Mouse (Mus musculus): ENCODE results near the gene Rnf222. TPM values are rescaled to one million over a fixed set of nuclear protein-coding genes. Genes with fewer than 3 reads are reported as not detected.

Gene Rnf222
- polyA plus RNA-seq, 1 experiment from 2014 or later: not detected

DNA sequence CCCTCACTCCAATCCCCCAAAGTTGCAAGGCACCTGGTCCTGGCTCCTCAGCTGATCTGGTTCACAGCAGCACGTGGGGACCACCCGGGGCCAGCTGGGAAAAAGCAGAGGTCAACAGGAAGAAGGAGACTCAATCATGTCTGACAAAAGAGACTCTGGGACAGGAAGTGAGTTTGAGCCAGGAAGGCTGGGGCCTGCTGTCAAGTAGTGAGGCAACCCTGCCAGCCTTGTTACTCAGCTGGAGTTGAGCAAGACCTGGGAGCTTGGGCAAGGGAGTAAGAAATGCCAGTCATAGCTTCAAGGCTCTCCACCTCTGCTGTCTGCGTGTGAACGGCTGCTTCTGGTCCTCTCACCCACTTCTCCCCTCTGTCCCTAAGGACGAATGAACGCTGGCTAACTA is 16.6 kb upstream of the Rnf222 start, which contains the start of gene Ndel1:
Gene Ndel1, minus strand, starts transcription at position 111 of the 400 bp plus-strand sequence.
- Histone ChIP-seq H3K4me3 (ENCODE audit: inconsistent target) (no peak within 1 kb of the TSS; the same call in 1 of the 2 replicates), H3K36me3 (ENCODE audit: inconsistent target) (no peaks in the 10 kb centered on the region), H3K79me2 (ENCODE audit: inconsistent target) (peaks cover 16% of the 10 kb centered on the region; the same call in 1 of the 2 replicates), H3K27ac (peak within 1 kb of the TSS; percentile 62)
- WGBS (ENCODE audit: missing documents): 0% methylated on average over 6 of the region's 6 CpGs

- no peak overlapping the region for H3K27ac ChIP-seq
Measured at GRCm38 (mm10) chr11:68874841-68875240, 13.5 kb upstream of the Rnf222 start.

GRCm38 (mm10) chr11:68878811-68879210 is 9.5 kb upstream of the Rnf222 start:
- H3K27ac ChIP-seq: no peak overlapping the region
- H3K36me3 ChIP-seq (ENCODE audit: inconsistent target): no peaks in the 10 kb centered on the region
- H3K79me2 ChIP-seq (ENCODE audit: inconsistent target): no peaks in the 10 kb centered on the region
- H3K4me3 ChIP-seq (ENCODE audit: inconsistent target): no peak overlapping the region
- WGBS (ENCODE audit: missing documents): 98% methylated on average over 5 of the region's 5 CpGs

More at GRCm38 (mm10) chr11:68874841-68875240, 13.5 kb upstream of the Rnf222 start:
- Histone ChIP-seq H3K4me3 (ENCODE audit: inconsistent target) (no peak overlapping the region), H3K36me3 (ENCODE audit: inconsistent target) (no peaks in the 10 kb centered on the region), H3K79me2 (ENCODE audit: inconsistent target) (peaks cover 12% of the 10 kb centered on the region; the same call in 1 of the 2 replicates)
- 0% methylated on average over 2 of the region's 2 CpGs for WGBS (ENCODE audit: missing documents)

- no peaks in the 10 kb centered on the region for H3K36me3 ChIP-seq (ENCODE audit: inconsistent target)
- H3K79me2 ChIP-seq (ENCODE audit: inconsistent target): no peaks in the 10 kb centered on the region
- H3K4me3 ChIP-seq (ENCODE audit: inconsistent target): no peak overlapping the region
- 80% methylated on average over 14 of the region's 14 CpGs for WGBS (ENCODE audit: missing documents)
- no peak overlapping the region for H3K27ac ChIP-seq
Measured at GRCm38 (mm10) chr11:68882107-68882506, 6.2 kb upstream of the Rnf222 start.

GRCm38 (mm10) chr11:68883843-68884242 is 4.5 kb upstream of the Rnf222 start:
- no peaks in the 10 kb centered on the region for H3K36me3 ChIP-seq (ENCODE audit: inconsistent target)
- WGBS (ENCODE audit: missing documents): no CpG with 5 or more reads among the region's 2 CpGs
- no peak overlapping the region for H3K4me3 ChIP-seq (ENCODE audit: inconsistent target)
- no peak overlapping the region for H3K27ac ChIP-seq
- no peaks in the 10 kb centered on the region for H3K79me2 ChIP-seq (ENCODE audit: inconsistent target)

- Histone ChIP-seq H3K36me3 (ENCODE audit: inconsistent target) (no peaks in the 10 kb centered on the region), H3K4me3 (ENCODE audit: inconsistent target) (no peak overlapping the region), H3K27ac (no peak overlapping the region), H3K79me2 (ENCODE audit: inconsistent target) (no peaks in the 10 kb centered on the region)
- WGBS (ENCODE audit: missing documents): 85% methylated on average over 5 of the region's 5 CpGs
Measured at GRCm38 (mm10) chr11:68884368-68884767, 4.0 kb upstream of the Rnf222 start.

GRCm38 (mm10) chr11:68886091-68886490 is 2.3 kb upstream of the Rnf222 start:
- H3K4me3 ChIP-seq (ENCODE audit: inconsistent target): no peak overlapping the region
- H3K36me3 ChIP-seq (ENCODE audit: inconsistent target): no peaks in the 10 kb centered on the region
- 84% methylated on average over 5 of the region's 5 CpGs for WGBS (ENCODE audit: missing documents)
- H3K27ac ChIP-seq: no peak overlapping the region
- no peaks in the 10 kb centered on the region for H3K79me2 ChIP-seq (ENCODE audit: inconsistent target)

DNA sequence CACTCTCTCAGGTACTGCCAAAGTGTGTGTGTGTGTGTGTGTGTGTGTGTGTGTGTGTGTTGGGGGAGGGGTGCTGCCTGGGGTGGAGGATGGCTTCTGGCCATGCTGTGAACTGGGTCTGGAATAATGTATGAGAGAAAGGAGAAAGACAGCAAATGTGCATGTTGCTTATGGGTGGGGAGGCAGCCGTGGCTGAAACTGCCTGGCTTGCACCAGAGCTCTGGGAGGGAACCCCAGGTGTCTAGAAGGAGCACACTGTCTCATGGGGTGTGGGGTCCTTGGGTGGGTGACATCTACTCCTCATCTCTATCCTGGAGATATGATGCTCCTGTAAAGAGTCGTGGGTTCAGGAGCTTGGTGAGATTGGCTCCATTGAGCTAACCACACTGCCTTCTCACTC is 300 bp downstream of the Rnf222 start:
- Histone ChIP-seq H3K79me2 (ENCODE audit: inconsistent target) (no peaks in the 10 kb centered on the region), H3K27ac (no peak overlapping the region), H3K36me3 (ENCODE audit: inconsistent target) (no peaks in the 10 kb centered on the region), H3K4me3 (ENCODE audit: inconsistent target) (no peak overlapping the region)
- WGBS (ENCODE audit: missing documents): 86% methylated on average over 2 of the region's 2 CpGs

DNA sequence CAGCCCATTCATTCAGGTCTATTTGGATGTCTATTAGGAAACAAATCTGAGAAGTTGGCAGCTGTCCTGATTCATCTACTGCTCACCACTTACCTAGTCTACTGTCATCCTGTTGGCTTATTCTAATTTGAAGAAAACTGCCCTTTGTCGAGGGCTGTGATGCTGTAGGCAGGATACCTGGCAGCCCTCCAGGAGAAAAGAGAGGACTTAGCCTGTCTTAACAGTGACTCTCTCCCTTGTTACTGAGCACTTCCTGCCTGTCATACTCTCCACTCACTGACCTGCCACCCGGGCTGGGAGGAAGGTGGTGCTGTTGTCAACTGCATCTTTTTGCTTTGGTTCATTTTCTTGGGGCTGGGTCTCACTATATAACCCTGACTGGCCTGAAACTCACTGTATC is 2.3 kb downstream of the Rnf222 start:
- no peaks in the 10 kb centered on the region for H3K36me3 ChIP-seq (ENCODE audit: inconsistent target)
- no peaks in the 10 kb centered on the region for H3K79me2 ChIP-seq (ENCODE audit: inconsistent target)
- no peak overlapping the region for H3K4me3 ChIP-seq (ENCODE audit: inconsistent target)
- WGBS (ENCODE audit: missing documents): 5% methylated on average over 2 of the region's 2 CpGs
- H3K27ac ChIP-seq: no peak overlapping the region

- H3K27ac ChIP-seq: no peak overlapping the region
- WGBS (ENCODE audit: missing documents): 91% methylated on average over 5 of the region's 5 CpGs
- H3K79me2 ChIP-seq (ENCODE audit: inconsistent target): no peaks in the 10 kb centered on the region
- H3K4me3 ChIP-seq (ENCODE audit: inconsistent target): no peak overlapping the region
- H3K36me3 ChIP-seq (ENCODE audit: inconsistent target): no peaks in the 10 kb centered on the region
Measured at GRCm38 (mm10) chr11:68891823-68892222, 3.5 kb downstream of the Rnf222 start.

DNA sequence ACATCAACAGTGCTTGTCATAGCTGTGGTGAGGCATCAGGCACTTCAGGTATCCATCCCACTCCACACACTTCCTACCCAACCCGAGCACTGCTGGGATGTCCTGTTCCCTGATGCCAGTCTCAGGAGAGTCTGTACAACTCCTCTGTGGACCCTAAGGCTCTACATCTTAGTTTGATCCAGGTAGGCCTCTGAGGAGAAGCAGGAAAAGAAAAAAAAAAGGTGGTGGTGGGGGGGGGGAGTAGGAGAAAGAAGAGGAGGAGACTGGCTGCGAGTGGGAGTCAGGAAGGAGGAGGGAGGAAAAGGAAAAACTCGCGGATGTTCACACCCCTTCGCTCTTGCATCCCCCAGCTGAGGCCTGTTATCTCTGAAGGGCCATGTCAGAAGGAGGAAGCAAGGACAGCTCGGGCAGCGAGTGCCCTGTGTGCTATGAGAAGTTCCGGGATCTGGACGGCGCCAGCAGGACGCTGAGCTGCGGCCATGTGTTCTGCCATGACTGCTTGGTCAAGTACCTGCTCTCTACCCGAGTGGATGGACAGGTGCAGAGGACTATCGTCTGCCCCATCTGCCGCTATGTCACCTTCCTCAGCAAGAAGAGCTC is 4.0 kb downstream of the Rnf222 start:
- no peak overlapping the region for H3K4me3 ChIP-seq (ENCODE audit: inconsistent target)
- H3K36me3 ChIP-seq (ENCODE audit: inconsistent target): no peaks in the 10 kb centered on the region
- no peaks in the 10 kb centered on the region for H3K79me2 ChIP-seq (ENCODE audit: inconsistent target)
- WGBS (ENCODE audit: missing documents): 69% methylated on average over 15 of the region's 15 CpGs
- no peak overlapping the region for H3K27ac ChIP-seq

DNA sequence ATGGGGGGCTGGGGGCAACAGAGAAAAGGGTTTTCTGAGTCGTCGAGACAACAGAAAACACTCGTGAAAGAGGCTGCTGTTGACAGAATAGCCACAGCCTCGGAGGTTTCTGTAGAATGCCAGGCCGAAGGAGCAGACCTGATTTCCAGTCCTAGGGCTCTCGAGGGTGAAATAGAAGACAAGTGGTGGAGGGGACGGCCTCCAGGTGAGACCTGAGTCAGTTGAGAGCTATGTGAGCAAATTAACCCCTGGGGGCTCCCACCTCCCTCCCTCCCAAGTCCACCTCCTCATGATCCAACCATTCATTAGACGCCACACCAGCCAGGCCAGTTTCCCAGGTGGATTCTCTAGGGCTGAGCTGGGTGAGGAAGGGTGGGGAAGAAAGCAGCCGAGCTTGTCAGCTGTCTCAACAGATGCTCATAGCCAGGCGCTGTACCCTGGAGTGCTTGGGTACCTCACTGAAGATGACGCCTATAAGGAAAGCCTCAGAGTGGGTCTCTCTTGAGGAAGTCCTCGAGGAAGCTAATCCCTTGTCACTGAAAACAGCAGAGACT is 5.6 kb downstream of the Rnf222 start:
- WGBS (ENCODE audit: missing documents): 80% methylated on average over 12 of the region's 12 CpGs
- no peak overlapping the region for H3K27ac ChIP-seq

GRCm38 (mm10) chr11:68896247-68896646 is 7.9 kb downstream of the Rnf222 start:
- H3K36me3 ChIP-seq (ENCODE audit: inconsistent target): no peaks in the 10 kb centered on the region
- 91% methylated on average over 5 of the region's 5 CpGs for WGBS (ENCODE audit: missing documents)
- H3K79me2 ChIP-seq (ENCODE audit: inconsistent target): no peaks in the 10 kb centered on the region
- H3K4me3 ChIP-seq (ENCODE audit: inconsistent target): no peak overlapping the region
- no peak overlapping the region for H3K27ac ChIP-seq

More for the DNA sequence above, 5.6 kb downstream of the Rnf222 start:
- H3K36me3 ChIP-seq (ENCODE audit: inconsistent target): no peaks in the 10 kb centered on the region
- no peak overlapping the region for H3K4me3 ChIP-seq (ENCODE audit: inconsistent target)
- H3K79me2 ChIP-seq (ENCODE audit: inconsistent target): no peaks in the 10 kb centered on the region

GRCm38 (mm10) chr11:68897120-68897519 is 8.8 kb downstream of the Rnf222 start:
- H3K27ac ChIP-seq: no peak overlapping the region
- H3K36me3 ChIP-seq (ENCODE audit: inconsistent target): no peaks in the 10 kb centered on the region
- peaks cover 7% of the 10 kb centered on the region for H3K79me2 ChIP-seq (ENCODE audit: inconsistent target)
- WGBS (ENCODE audit: missing documents): 100% methylated on average over 1 of the region's 4 CpGs
- H3K4me3 ChIP-seq (ENCODE audit: inconsistent target): no peak overlapping the region

DNA sequence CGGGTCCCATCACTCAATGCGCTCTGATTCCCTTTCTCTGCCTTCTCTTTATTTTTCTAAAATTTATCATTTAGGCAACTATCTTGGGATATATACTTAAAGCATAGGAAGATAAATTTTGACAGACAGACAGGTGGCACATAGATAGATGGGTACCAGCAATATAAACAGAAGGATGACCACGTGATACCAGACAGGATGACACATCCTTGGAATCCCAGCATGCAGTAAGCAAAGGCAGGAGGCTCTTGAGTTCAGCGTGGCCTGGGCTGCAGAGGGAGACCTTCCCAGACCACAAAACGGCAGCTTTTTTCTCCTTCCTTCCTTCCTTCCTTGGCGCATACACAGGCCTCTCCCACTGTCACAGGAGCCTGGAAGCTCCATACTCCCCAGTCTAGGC is 9.5 kb downstream of the Rnf222 start:
- 46% methylated on average over 6 of the region's 6 CpGs for WGBS (ENCODE audit: missing documents)
- Histone ChIP-seq H3K79me2 (ENCODE audit: inconsistent target) (peaks cover 14% of the 10 kb centered on the region), H3K36me3 (ENCODE audit: inconsistent target) (peaks cover 3% of the 10 kb centered on the region; the same call in 1 of the 2 replicates), H3K27ac (no peak overlapping the region), H3K4me3 (ENCODE audit: inconsistent target) (no peak overlapping the region)
